Mouse (Mus musculus): ENCODE measurements around the gene Popdc2. TPM values are rescaled to one million over a fixed set of nuclear protein-coding genes. Genes with fewer than 3 reads are reported as not detected.

Gene Popdc2
- total RNA-seq, 1 experiment from 2014 or later, result 0.09 TPM

DNA sequence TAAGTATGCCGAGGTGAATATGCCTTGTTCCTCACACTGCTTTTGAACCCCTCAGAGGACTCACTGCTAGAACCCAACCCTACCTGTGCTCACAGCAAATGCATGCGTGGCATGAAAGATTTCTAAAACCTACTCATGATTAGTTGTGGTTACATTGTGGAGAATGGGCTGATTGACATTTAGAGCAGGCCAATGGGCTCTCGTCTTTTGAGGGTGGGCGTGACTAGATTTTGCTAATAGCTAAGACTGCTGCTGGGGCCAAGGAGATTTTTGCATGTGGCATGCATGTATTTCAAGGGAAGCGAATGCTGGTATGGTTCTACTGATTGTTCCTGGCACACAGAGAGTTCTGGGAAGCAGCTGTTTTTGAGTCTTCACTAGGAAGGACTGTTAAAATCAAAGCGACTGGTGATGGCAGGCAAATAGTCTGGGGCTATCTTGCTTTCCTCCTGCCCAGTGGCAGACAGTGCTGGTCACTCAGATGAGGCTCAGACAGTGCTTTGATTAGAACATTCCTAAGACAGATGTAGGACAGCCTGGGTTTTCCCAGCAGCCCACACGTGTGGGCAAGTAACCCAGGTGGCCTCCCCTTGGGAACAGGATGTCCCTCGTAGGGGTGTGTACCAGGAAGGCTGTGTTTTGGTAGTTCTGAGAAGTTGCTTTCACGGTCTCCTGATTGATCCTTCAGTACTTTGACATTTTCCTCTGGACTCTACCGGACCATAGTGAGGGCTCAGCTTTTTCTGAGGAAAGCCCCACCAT is 12.6 kb downstream of the Popdc2 start:
- no peak; the same call in 1 of the 2 replicates for ATAC-seq (replicated peaks; ENCODE audit: low read depth, poor library complexity, severe bottlenecking)

DNA sequence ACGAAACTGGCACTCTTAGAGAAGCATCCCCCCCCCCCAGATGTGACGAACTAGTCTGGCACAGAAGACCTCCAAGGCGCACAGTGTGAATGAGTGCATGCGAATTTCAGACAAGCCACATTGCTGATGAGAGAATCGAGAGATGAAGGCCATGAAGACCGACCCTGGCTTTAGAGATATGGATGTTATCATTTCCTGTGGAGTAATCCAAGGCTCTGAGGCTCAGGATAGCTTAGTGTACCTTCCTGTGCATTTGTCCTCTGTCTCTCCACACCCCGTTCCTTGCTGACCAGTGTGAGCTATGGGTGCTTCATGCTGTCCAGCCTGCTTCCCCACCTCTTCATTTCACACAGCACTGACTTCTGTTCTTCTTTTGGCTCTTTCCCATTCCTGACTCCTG is 13.2 kb downstream of the Popdc2 start:
- ATAC-seq (replicated peaks; ENCODE audit: low read depth, poor library complexity, severe bottlenecking), result no peak

DNA sequence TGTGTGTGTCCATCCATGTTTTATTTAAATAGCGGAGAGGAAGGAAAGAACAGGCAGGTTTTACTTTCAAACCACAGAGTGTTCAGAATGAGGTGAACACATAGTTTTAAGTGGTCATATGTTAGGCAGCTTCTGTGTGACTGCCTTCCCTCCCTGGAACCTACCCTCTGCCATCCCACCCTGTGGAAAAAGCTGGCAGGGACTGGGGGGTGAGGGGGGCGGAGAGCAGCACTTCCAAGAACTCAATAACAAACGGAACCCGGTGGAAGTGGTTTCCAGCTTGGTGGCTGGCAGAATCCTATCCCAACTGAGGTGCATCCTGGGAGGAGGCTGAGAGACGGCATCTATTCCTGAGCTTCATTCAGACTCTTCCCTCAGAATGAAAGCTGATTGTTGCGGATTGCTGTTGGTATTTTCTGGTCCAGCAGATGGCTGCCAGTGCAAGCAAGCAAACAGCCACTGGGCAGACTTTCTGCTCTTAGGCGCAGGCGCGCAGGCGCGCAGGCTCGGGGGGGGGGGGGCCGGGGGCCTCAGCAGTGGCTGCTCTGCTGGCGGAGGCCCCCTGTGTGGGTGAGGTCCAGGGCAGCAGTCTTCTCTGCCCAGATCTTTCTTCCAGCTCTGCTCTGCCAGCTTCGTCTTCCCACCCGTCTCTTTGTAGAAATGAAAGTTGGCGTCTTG is 14.3 kb downstream of the Popdc2 start:
- peak; percentile 43 for ATAC-seq (replicated peaks; ENCODE audit: low read depth, poor library complexity, severe bottlenecking)

DNA sequence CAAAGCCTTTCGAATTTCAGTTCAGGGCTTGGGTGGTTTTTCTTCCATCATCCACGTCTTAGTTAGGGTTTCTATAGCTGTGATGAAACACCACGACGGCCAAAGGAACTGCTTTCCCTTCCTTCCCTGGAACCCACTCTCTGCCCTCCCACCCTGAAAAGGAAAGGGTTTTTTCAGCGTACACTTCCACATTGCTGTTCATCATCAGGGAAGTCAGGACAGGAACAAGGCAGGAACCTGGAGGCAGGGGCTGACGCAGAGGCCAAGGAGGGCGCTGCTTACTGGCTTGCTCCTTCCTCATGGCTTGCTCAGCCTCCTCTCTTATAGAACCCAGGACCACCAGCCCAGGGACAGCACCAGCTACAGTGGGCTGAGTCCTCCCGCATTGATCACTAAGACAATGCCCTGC is 14.8 kb downstream of the Popdc2 start:
- ATAC-seq (replicated peaks; ENCODE audit: low read depth, poor library complexity, severe bottlenecking), result peak; percentile 48

DNA sequence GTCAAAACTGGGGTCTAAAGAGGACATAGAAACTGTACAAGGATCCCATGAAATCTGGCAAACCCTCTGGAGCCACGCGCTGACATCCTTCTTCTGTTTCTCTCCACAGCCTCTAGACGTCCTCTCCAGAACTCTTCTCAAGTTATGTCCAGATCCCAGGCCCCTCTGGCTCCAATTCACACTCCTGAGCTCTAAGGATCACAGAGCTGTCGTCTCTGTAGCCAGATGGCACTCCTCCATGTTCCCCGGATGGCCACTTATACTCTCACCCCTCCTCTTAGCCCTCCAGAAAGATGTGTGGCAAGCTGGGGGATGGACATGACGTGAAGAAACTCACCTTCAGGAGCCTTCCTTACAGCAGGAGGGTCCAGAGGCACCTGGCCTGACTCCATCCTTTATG is 15.5 kb downstream of the Popdc2 start:
- no peak for ATAC-seq (replicated peaks; ENCODE audit: low read depth, poor library complexity, severe bottlenecking)

DNA sequence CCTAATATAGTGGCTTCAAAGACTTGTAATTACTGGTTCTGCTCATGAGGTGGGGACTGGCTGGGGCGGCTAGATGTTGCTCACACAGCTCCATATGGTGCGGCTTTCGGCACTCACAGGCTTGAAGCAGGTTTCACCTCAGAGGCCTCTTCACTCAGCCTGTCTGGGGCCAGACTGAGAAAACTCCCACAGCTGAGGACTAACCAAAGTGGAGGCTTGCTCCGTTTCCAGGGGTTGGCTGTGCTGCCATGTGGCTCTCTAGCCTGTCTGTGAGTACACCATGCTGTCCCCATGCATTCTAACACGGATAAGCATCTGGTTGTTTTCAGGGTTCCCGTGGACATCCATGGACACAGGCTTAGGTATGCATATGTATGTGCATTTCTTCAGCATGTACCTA is 16.6 kb downstream of the Popdc2 start:
- no peak for ATAC-seq (replicated peaks; ENCODE audit: low read depth, poor library complexity, severe bottlenecking)

DNA sequence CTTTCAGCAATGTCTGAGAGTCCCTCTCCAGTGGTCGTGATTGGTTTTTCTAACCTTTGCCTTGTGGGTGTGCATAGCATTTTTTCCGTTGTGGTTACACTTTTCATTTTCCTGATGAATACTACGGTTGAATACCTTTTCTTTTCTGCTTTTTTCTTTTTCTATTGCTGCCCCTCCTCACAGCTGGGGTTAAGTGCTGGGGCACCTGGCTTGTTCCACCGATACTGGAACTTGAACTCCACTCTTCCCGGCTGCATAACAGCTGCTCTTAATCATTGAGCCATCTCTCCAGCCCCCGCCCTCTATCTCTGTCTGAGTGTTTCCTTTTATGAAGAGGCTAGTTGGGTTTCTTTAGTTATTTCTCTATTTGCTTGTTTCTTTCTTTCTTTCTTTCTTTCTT is 17.1 kb downstream of the Popdc2 start:
- no peak for ATAC-seq (replicated peaks; ENCODE audit: low read depth, poor library complexity, severe bottlenecking)

DNA sequence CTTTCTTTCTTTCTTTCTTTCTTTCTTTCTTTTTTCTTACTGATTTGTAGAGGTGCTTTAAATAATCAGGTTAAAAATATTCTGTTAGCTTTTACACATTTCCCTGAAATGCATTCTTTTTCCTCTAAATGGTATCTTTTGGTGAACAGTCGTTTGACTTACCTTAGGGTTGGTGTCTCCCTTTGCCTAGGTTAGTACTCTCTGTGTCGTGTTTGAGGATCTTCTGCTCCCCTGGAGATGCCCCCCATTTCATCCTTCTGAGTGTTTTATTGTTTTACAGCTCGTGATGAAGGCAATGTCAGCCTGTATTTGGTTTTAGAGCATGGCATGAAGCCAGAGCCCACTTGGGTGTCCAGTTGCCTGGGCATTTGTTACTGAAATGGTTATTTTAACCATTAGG is 17.5 kb downstream of the Popdc2 start:
- no peak for ATAC-seq (replicated peaks; ENCODE audit: low read depth, poor library complexity, severe bottlenecking)

DNA sequence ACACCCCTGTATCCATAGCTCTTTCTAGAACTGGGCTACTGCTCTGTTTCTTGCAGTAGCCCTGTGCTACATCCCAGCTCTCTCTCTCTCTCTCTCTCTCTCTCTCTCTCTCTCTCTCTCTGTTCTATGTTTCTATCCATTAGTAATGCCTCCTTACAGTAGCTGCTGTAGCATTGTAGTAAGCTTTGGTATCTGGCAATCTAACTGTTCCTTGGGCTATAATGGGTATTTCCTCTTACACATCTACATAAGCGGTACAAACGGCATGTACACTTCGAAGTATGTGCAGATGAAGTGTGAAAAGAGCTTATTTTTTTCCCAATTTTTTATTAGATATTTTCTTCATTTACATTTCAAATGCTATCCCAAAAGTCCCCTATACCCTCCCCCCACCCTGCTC is 17.9 kb downstream of the Popdc2 start:
- no peak for ATAC-seq (replicated peaks; ENCODE audit: low read depth, poor library complexity, severe bottlenecking)

DNA sequence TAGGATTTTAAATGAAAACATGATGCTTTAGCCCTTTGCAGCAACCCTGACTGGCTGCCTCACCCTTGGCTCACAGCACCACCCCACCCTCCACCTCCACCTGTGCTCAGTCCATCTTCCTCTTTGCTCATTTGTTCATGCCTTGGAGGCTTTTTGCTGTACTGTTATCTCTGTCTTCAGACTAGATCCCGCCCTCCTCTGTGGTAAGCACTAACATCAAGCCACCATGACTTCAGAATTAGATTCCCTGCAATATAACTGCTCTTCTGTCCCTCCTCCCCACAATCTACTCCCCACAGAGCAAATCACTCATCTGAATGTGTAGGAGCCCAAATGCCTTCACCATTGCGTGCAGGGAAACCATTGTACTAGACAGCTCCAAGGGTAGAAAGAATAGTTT is 21.7 kb downstream of the Popdc2 start:
- ATAC-seq (replicated peaks; ENCODE audit: low read depth, poor library complexity, severe bottlenecking), result peak; percentile 81

DNA sequence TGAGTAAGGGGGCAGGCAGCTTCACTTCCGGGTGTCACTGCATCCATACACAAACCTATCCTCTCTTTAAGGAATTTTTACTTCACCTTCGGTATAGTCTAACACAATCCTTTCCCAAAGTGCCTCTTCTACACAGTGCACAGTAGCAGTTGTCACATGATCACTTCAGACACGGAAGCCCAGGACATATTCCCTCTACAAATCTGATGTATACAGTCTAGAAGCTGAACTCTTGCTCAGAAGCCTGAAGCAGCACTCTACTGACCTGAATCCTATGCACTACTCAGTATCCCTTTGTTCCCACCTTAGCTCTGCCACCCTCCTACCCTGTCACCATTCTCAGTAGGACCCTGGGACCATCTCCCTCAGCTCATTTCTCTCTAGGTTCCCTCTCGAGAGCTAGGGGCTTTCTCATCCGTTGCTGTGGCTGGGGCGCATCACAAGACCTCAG is 23.2 kb downstream of the Popdc2 start:
- ATAC-seq (replicated peaks; ENCODE audit: low read depth, poor library complexity, severe bottlenecking), result no peak

DNA sequence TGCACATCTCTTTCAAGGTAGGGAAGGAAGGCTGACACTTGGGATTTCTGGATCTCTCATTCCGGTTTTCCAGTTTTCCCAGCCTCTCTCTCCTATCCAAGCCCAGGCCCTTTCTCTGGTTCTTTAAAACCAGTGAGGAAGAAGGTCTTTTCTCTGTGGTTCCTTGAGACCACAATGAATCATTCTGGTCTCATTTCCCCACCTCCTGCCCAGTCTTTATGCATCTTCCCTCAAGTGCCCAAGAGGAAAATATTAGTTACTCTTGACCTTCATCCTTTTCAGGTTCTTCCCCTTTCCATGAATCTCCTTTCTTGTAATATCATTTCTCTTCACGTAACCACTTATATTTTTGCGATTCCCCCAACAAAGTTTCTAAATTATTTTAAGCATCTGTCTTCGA is 23.7 kb downstream of the Popdc2 start:
- ATAC-seq (replicated peaks; ENCODE audit: low read depth, poor library complexity, severe bottlenecking), result peak; percentile 52

DNA sequence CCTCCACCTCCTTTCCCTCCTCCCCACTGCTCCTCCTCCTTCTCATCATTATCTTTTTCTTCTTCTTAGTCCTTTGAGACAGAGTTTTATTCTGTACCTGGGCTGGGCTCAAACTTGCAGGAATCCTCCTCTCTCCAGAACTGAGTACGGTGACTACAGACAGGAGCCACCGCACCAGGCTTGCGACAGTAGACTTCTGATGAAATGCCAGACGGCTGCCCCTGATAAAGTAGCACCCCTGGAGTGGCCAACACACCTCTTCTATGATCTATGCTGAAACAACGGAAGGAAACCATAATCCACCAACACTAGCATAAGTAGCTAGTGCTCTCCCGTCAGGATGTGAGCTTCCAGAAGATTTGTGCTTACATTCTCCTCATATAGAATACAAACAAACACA is 25.4 kb downstream of the Popdc2 start:
- ATAC-seq (replicated peaks; ENCODE audit: low read depth, poor library complexity, severe bottlenecking), result no peak

DNA sequence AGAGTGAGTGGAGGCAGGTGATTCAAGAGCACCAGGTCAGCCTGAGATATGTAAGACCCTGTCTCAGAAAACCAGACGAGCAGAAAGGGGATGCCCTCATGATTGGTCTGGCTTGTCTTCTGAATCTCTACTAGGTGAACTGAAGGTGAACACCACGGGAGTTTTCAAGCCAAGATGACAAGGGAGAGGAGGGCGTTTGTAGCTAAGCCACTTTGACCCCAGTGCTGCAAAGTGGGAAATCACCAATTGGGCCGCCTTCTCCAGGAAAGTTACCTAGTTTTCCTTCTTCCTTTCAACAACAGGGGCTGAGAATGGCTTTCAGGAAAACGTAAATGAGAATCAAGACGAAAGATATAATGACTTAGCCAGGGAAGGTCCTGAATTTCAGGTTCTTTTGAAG is 26.7 kb downstream of the Popdc2 start:
- ATAC-seq (replicated peaks; ENCODE audit: low read depth, poor library complexity, severe bottlenecking), result no peak

DNA sequence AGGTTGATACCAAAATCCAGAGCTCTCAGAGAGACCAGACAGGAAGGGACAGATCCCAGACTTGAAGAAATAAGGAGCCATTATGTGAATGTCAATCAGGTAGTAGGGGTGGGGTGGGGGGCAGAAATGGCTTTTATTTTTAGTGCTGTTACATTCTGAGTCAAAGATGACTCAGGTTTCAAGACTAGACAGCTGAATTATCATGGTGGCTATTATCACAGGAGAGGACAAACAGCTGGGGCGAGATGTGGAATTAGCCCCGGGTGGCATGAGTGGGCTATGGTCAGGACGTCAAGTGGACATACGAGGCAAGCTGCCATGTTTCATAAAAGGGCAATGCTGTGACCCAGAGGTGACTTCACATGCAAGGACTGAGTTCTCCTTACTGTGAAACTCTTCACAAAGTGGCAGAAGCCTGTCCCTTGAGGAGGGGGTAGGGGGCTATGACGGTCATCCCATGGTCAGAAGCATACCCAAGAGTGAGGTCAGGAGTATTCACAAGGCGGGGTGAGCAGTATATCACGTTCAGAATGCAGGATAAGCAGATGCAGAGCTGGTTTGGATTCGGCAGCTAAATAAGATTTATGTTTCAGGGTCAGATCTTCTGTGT is 27.4 kb downstream of the Popdc2 start:
- ATAC-seq (replicated peaks; ENCODE audit: low read depth, poor library complexity, severe bottlenecking), result no peak

DNA sequence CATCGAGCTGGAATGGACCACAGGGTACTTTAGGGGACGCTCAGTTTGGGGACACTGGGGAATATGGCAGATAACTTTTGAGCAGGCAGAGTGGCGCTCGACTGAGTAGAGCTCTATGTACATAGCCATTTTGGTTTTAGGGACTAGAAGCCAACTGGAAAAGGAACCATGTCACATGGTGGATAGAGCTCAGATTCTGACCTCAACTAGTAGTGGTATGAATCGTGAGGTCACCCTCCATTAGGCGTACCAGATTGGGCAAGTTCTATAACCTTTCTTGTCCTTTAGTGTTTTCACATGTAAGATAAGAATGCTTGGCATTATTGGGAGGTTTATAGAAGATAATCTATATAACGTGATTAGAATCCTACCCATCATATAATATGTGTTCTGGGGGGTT is 28.3 kb downstream of the Popdc2 start:
- ATAC-seq (replicated peaks; ENCODE audit: low read depth, poor library complexity, severe bottlenecking), result no peak

DNA sequence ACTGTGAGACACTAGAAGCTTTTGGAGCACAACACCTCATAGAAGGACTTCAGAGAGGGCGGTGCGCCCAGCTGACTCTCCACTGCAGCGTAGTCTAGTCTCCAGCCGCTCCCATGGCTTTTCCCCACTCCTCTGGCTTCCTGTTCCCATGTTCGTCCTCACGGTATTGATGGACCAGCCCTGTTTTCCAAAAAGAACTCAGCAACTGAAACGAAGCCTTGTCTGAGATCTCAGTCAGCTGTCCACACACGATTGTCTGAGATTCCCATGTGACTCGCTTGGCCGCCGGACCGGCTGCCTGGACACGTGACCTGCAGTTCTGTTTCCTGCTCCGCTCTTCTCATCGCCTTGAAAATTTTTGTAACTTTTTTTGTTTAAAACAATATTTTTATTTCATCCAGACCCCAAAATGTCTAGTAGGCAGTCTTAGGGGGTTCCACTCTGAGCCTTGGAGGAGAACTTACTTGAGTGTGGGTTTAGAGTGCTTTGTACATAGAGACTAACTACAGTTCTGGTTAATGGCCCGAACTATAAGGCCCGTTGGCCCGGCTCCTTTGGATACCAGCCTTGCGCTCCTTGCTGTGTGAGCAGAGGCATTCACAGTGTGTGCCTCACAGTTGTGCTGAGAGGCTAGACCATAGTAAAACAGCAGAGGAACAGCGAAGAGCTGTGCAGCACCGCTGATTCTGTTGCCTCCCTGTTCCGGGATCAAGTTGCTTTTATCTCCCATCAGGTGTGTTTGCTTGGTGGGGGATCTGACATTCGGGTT is 30.3 kb downstream of the Popdc2 start:
- no peak for ATAC-seq (replicated peaks; ENCODE audit: low read depth, poor library complexity, severe bottlenecking)

DNA sequence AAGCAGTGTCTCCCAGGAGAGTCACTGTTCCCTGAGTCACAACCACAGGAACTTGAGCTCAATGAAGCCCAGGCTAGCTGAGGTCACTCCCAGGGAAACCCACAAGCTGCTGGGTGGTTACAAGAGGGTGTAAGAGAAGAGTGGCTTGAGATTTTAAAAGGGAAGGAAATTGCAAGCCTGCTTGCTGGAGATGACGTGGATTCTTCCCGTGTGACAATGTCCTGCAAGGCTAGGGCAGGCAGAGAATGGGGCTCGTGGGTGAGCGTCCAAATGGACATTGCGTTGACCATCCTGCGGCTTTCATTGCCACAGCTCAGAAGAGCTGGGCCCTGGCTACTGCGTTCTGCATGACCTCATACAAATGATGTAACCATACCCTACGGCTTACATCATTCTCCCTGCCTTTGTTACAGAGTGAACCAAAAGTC is 32.2 kb downstream of the Popdc2 start:
- peak; percentile 53 for ATAC-seq (replicated peaks; ENCODE audit: low read depth, poor library complexity, severe bottlenecking)

DNA sequence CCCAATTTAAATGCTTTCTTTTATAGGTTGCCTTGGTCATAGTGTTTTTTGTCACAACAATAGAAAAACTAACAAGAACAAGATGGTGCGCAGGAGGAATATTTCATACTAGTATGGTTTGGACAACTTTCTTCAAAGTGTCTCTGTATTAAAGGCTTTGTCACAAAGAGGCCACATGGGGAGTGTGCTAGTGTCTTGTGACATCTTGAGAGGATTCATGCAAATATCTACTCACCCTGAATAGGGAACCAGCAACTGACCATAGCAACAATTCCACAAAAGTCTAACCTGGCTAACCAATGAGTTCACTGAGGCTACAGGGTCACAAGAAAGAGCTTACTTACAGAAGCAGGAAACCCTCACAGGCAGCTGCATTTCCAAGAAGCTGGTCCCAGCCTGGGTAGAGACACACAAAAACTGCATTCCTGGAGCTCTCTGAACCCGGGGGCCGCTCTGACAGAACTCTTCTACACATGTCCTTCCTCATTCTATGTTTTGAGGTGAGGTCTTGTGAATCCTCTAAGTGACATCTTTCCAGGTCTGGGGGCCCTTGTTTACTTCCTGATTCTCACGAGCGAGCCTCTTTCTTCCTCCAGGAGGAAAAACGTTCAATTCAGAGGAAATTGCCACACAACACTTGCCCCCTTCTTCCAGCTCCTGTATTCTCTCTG is 33.2 kb downstream of the Popdc2 start:
- ATAC-seq (replicated peaks; ENCODE audit: low read depth, poor library complexity, severe bottlenecking), result 0 out of 2 replicates have a peak, but pooled peaks have one; percentile 10

DNA sequence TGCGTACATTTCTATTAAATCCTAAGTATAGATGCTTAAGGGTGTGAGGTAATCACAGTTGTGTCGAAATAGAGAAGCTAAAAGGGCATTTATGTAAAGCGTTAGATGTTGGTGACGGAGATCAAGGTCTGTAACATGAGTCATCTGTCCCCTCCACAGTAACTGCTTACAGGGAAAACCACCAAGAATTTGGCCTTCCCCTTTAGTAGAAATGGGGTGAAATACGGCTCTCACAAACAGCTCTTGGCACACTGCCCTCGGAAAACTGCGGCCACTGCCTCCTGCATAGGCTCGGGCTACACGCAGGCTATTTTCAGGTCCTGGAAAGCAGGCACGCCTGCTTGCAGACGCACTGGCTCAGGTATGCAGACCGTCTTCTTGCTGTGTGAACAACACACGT is 34.1 kb downstream of the Popdc2 start:
- ATAC-seq (replicated peaks; ENCODE audit: low read depth, poor library complexity, severe bottlenecking), result peak; percentile 78
